32 mouse cellular contexts compared by ENCODE assay signal in genomic region chr19:40990781-40991343, GRCm38 (mm10). TPM values are rescaled to one million over a fixed set of nuclear protein-coding genes. Genes with fewer than 3 reads are reported as not detected.
DNase-seq lines count a peak whose midpoint lies in the region; ATAC-seq and TF ChIP-seq lines count a peak whose summit lies in the region.
"Had no signal": no experiment of that assay in that cellular context is flagged by ENCODE, and none has a peak within 500 bp of the region (broad histone marks: within the 10 kb centered on the region; RNA-seq: fewer than 3 reads in every experiment).

No protein-coding gene starts in this region.

- H3K36me3 ChIP-seq in intestine, postnatal 0 days (ENCODE audit: control insufficient read depth, insufficient read depth), result no peaks in the 10 kb centered on the region; the same call in 1 of the 2 replicates
- no peaks in the 10 kb centered on the region for H3K36me3 ChIP-seq in intestine, embryonic 16.5 days (ENCODE audit: control insufficient read depth, insufficient read depth, low read length)
- no peaks in the 10 kb centered on the region for H3K36me3 ChIP-seq in limb, embryonic 10.5 days
- H3K36me3 ChIP-seq: embryonic facial prominence, embryonic 10.5 days; embryonic facial prominence, embryonic 13.5 days; forebrain, embryonic 12.5 days; forebrain, embryonic 15.5 days had no signal

- peak; percentile 58 for DNase-seq in A20 (ENCODE audit: low read depth, low spot score)
- DNase-seq in B cell, adult 2 months, result peak; percentile 50 to 54
- DNase-seq in limb, embryonic 10.5 days (ENCODE audit: low spot score), result no peak
- DNase-seq in layer of hippocampus, adult 11-12 months (ENCODE audit: low spot score), result no peak
- no peak for DNase-seq in left cerebral cortex, postnatal 14 days (ENCODE audit: low spot score in 2 of 2)
- DNase-seq: adrenal gland, adult 2 months; adrenal gland, postnatal 14 days; cerebellum, adult 11 months; cerebellum, adult 2 months; cerebellum, adult 9-11 months; cerebellum, postnatal 25 days; embryo, embryonic 11 days; gastrocnemius, postnatal 25 days; heart, adult 2 months; heart, postnatal 4 days had no signal

- H3K9me3 ChIP-seq in intestine, postnatal 0 days (ENCODE audit: control insufficient read depth), result no peaks in the 10 kb centered on the region
- H3K9me3 ChIP-seq in intestine, embryonic 16.5 days (ENCODE audit: control insufficient read depth, low read length), result no peaks in the 10 kb centered on the region
- H3K9me3 ChIP-seq in limb, embryonic 10.5 days (replicated peaks), result no peaks in the 10 kb centered on the region
- H3K9me3 ChIP-seq: embryonic facial prominence, embryonic 10.5 days; embryonic facial prominence, embryonic 13.5 days; forebrain, embryonic 12.5 days; forebrain, embryonic 15.5 days had no signal

- H3K4me2 ChIP-seq in intestine, postnatal 0 days (replicated peaks; ENCODE audit: low read depth), result 0 out of 2 replicates have a peak overlapping the region, but pooled peaks have one; percentile 68
- H3K4me2 ChIP-seq in intestine, embryonic 16.5 days (ENCODE audit: low read depth, low read length), result no peak overlapping the region
- H3K4me2 ChIP-seq: embryonic facial prominence, embryonic 13.5 days; forebrain, embryonic 12.5 days; forebrain, embryonic 15.5 days; heart, embryonic 11.5 days; hindbrain, embryonic 14.5 days had no signal

- WGBS in intestine, postnatal 0 days, result 91% methylated on average over 17 of the region's 17 CpGs
- 91% methylated on average over 17 of the region's 17 CpGs for WGBS in intestine, embryonic 16.5 days
- WGBS in limb, embryonic 10.5 days, result 94% methylated on average over 17 of the region's 17 CpGs

- TF ChIP-seq CTCF in intestine, postnatal 0 days (IDR thresholded peaks at IDR 0.05; ENCODE audit: low read depth), result no peak
- no peak for TF ChIP-seq CTCF in bone marrow macrophage, adult 2 months (IDR thresholded peaks at IDR 0.05; ENCODE audit: low read depth, low read length)

- H3K27ac ChIP-seq in intestine, postnatal 0 days (ENCODE audit: low read depth, low read length), result no peak overlapping the region
- no peak overlapping the region for H3K27ac ChIP-seq in intestine, embryonic 16.5 days (ENCODE audit: low read length)
- H3K27ac ChIP-seq in bone marrow macrophage, adult 2 months (ENCODE audit: insufficient read depth, low read depth, low read length), result no peak overlapping the region
- H3K27ac ChIP-seq in limb, embryonic 10.5 days, result no peak overlapping the region
- H3K27ac ChIP-seq: embryonic facial prominence, embryonic 10.5 days; embryonic facial prominence, embryonic 13.5 days; forebrain, embryonic 12.5 days; forebrain, embryonic 15.5 days; heart, adult 2 months; hindbrain, embryonic 14.5 days; hindbrain, postnatal 0 days had no signal

- H3K4me3 ChIP-seq in intestine, postnatal 0 days (ENCODE audit: low read depth, low read length), result no peak overlapping the region
- no peak overlapping the region for H3K4me3 ChIP-seq in intestine, embryonic 16.5 days (ENCODE audit: low read length)
- peak overlapping the region; percentile 42 for H3K4me3 ChIP-seq in bone marrow macrophage, adult 2 months (ENCODE audit: insufficient read depth, low read length)
- H3K4me3 ChIP-seq in limb, embryonic 10.5 days, result no peak overlapping the region
- H3K4me3 ChIP-seq: embryonic facial prominence, embryonic 10.5 days; embryonic facial prominence, embryonic 13.5 days; erythroblast, embryonic 14.5 days; forebrain, embryonic 12.5 days; forebrain, embryonic 15.5 days; heart, adult 2 months had no signal

- no peak overlapping the region for H3K9ac ChIP-seq in intestine, postnatal 0 days (ENCODE audit: low read depth, low read length)
- H3K9ac ChIP-seq in intestine, embryonic 16.5 days (ENCODE audit: low read depth, low read length), result no peak overlapping the region
- H3K9ac ChIP-seq: embryonic facial prominence, embryonic 13.5 days; forebrain, embryonic 12.5 days; forebrain, embryonic 15.5 days; hindbrain, embryonic 14.5 days had no signal

- ATAC-seq in intestine, postnatal 0 days, result no peak
- ATAC-seq in intestine, embryonic 16.5 days, result no peak
- ATAC-seq: forebrain, embryonic 15.5 days; hindbrain, postnatal 0 days; inflammation-experienced regulatory T-cells, adult 6 months had no signal

- intact Hi-C loops in left cerebral cortex, postnatal 14 days (cut with DNase I), result no loop called here

- no peak for TF ChIP-seq POLR2A in bone marrow macrophage, adult 2 months (IDR thresholded peaks at IDR 0.05; ENCODE audit: borderline replicate concordance, low read depth, low read length)

- peaks cover 4% of the 10 kb centered on the region; the same call in 1 of the 2 replicates for H3K4me1 ChIP-seq in intestine, postnatal 0 days (replicated peaks; ENCODE audit: control insufficient read depth, insufficient read depth, low read length)
- peaks cover under 1% of the 10 kb centered on the region; the same call in 1 of the 2 replicates for H3K4me1 ChIP-seq in intestine, embryonic 16.5 days (ENCODE audit: control insufficient read depth, insufficient read depth, low read length)
- peaks cover 48% of the 10 kb centered on the region for H3K4me1 ChIP-seq in bone marrow macrophage, adult 2 months (ENCODE audit: control insufficient read depth, insufficient read depth, low read length)
- peaks cover 22% of the 10 kb centered on the region for H3K4me1 ChIP-seq in limb, embryonic 10.5 days
- H3K4me1 ChIP-seq: forebrain, embryonic 15.5 days had no signal

- H3K27me3 ChIP-seq in intestine, postnatal 0 days (replicated peaks; ENCODE audit: control insufficient read depth, insufficient read depth, low read length), result no peaks in the 10 kb centered on the region
- H3K27me3 ChIP-seq in intestine, embryonic 16.5 days (replicated peaks; ENCODE audit: control insufficient read depth, insufficient read depth, low read length), result no peaks in the 10 kb centered on the region
- no peaks in the 10 kb centered on the region for H3K27me3 ChIP-seq in limb, embryonic 10.5 days (ENCODE audit: low read depth, poor library complexity, severe bottlenecking)
- H3K27me3 ChIP-seq: embryonic facial prominence, embryonic 13.5 days; forebrain, embryonic 12.5 days; forebrain, embryonic 15.5 days had no signal

RNA-seq across cellular contexts. Expression of gene Blnk, which starts 3.5 kb away (rescaled TPM):
- polyA plus RNA-seq in intestine, postnatal 0 days (2015; fragmentation: Nextera tagmentation; extraction: Ambion mirVana), result 21.2 and 23.8 TPM in 2 replicates
- polyA plus RNA-seq in intestine, embryonic 16.5 days (2015; fragmentation: Nextera tagmentation; extraction: Ambion mirVana), result 22.6 and 27.3 TPM in 2 replicates
- 95.2 and 101 TPM in 2 replicates for polyA plus RNA-seq in bone marrow macrophage, adult 2 months (2012; ENCODE audit: insufficient read depth, insufficient read length, missing spikeins)
- 0.45 and 0.93 TPM in 2 replicates for polyA plus RNA-seq in limb, embryonic 10.5 days (2016; fragmentation: Nextera tagmentation; extraction: Ambion mirVana)
- total RNA-seq in left cerebral cortex, postnatal 14 days (2021), result 1 to 10 TPM; 5.1 to 5.4 TPM
- total RNA-seq: MEL had no signal
- polyA plus RNA-seq: erythroblast, embryonic 14.5 days had no signal

RNA-seq across cellular contexts. Expression of gene Dntt, which starts 38.2 kb away (rescaled TPM):
- polyA plus RNA-seq in intestine, postnatal 0 days (2015; fragmentation: Nextera tagmentation; extraction: Ambion mirVana), result not detected in 2 replicates
- polyA plus RNA-seq in intestine, embryonic 16.5 days (2015; fragmentation: Nextera tagmentation; extraction: Ambion mirVana), result not detected in 2 replicates
- polyA plus RNA-seq in bone marrow macrophage, adult 2 months (2012; ENCODE audit: insufficient read depth, insufficient read length, missing spikeins), result not detected in 2 replicates
- not detected in 2 replicates for polyA plus RNA-seq in limb, embryonic 10.5 days (2016; fragmentation: Nextera tagmentation; extraction: Ambion mirVana)
- not detected for total RNA-seq in left cerebral cortex, postnatal 14 days (2021)
- total RNA-seq: adrenal gland, adult 2 months; adrenal gland, postnatal 4 days; heart, adult 2 months; heart, postnatal 4 days; hindbrain, postnatal 0 days; MEL had no signal
- polyA plus RNA-seq: adrenal gland, adult 2 months; cerebellum, adult 2 months; embryonic facial prominence, embryonic 10.5 days; embryonic facial prominence, embryonic 13.5 days; erythroblast, embryonic 14.5 days; forebrain, embryonic 12.5 days; forebrain, embryonic 15.5 days; heart, embryonic 11.5 days; heart, embryonic 14.5 days; heart, postnatal 0 days; hindbrain, embryonic 11.5 days had no signal

Comparison
In these comparisons a context has a peak if more than half of its experiments do, and no peak if none do; other contexts are left out.
1. DNase-seq: peak in A20 (single experiment) and B cell, adult 2 months (2 of 2); none in limb, embryonic 10.5 days (single experiment), layer of hippocampus, adult 11-12 months (single experiment) and left cerebral cortex, postnatal 14 days (0 of 2).
2. RNA of gene Blnk, which starts 3.5 kb away (polyA plus RNA-seq): 95.2 to 101 TPM in bone marrow macrophage, adult 2 months, 21.2 to 23.8 TPM in intestine, postnatal 0 days and 22.6 to 27.3 TPM in intestine, embryonic 16.5 days; 0.45 to 0.93 TPM in limb, embryonic 10.5 days; every median in the first group is over 10 times any median in the second.